Mouse (Mus musculus) liver, embryonic 14.5 days (tissue): ENCODE results near the gene Mcm2. TPM values are rescaled to one million over a fixed set of nuclear protein-coding genes. Genes with fewer than 3 reads are reported as not detected.

Source experiments
- ATAC-seq: fragments of 200-750 bp; cut with Nextera tagmentation; 2 replicates; pipeline ENCODE4 v1.8.0; 2017; ENCODE audit warnings: moderate number of reproducible peaks, mild to moderate bottlenecking, moderate library complexity; ENCODE audit not compliant: insufficient read depth
- DNase-seq, 3 experiments: peaks; one replicate each; pipeline ENCODE4 v3.0.0-alpha.2; 2012 to 2013; ENCODE audit warnings: low read depth in 3 of 3, low spot score in 3 of 3
- H3K27ac ChIP-seq: fragments of 300-500 bp; sonication (generic); 2 replicates; pipeline ENCODE4 v1.5.1; 2014; ENCODE audit warnings: moderate library complexity, mild to moderate bottlenecking, control low read depth, inconsistent platforms
- H3K27me3 ChIP-seq: fragments of 300-500 bp; sonication (generic); 2 replicates; pipeline ENCODE4 v1.6.1; 2014; ENCODE audit warnings: mild to moderate bottlenecking, low read length, moderate library complexity; ENCODE audit not compliant: control insufficient read depth, insufficient read depth
- H3K36me3 ChIP-seq: fragments of 300-500 bp; sonication (generic); replicated peaks from 2 replicates; pipeline ENCODE4 v1.6.1; 2014; ENCODE audit warnings: low read depth; ENCODE audit not compliant: control insufficient read depth, insufficient read depth
- H3K4me1 ChIP-seq, 2 experiments: fragments of 200-500 bp in 1 of 2; fragments of 300-500 bp in 1 of 2; sonication (generic) in 1 of 2; replicated peaks; 2 replicates each; pipeline ENCODE4 v1.6.1; 2012 to 2014; ENCODE audit warnings: antibody characterized with exemption in 1 of 2, inconsistent platforms in 1 of 2, low read length in 1 of 2; ENCODE audit not compliant: control insufficient read depth in 2 of 2, insufficient read depth in 2 of 2
- H3K4me2 ChIP-seq: fragments of 300-500 bp; sonication (generic); 2 replicates; pipeline ENCODE4 v1.6.1; 2014; ENCODE audit warnings: low read depth, mild to moderate bottlenecking, control low read depth, moderate library complexity
- H3K4me3 ChIP-seq, 2 experiments: fragments of 200-500 bp in 1 of 2; fragments of 300-500 bp in 1 of 2; sonication (generic) in 1 of 2; 2 replicates each; pipeline ENCODE4 v1.5.1; 2012 to 2014; ENCODE audit warnings: low read depth in 2 of 2, low read length in 2 of 2, mild to moderate bottlenecking in 2 of 2, control low read depth in 1 of 2, inconsistent platforms in 1 of 2, moderate library complexity in 1 of 2; ENCODE audit not compliant: insufficient read depth in 1 of 2
- H3K9ac ChIP-seq: fragments of 300-500 bp; sonication (generic); replicated peaks from 2 replicates; pipeline ENCODE4 v1.6.1; 2014; ENCODE audit warnings: mild to moderate bottlenecking, control low read depth, moderate library complexity
- H3K9me3 ChIP-seq: fragments of 300-500 bp; sonication (generic); 2 replicates; pipeline ENCODE4 v1.6.1; 2016; ENCODE audit warnings: low read length, mixed read lengths; ENCODE audit not compliant: control insufficient read depth
- CTCF ChIP-seq: IDR thresholded peaks from 2 replicates; pipeline ENCODE4 v1.5.1; 2016; ENCODE audit warnings: antibody characterized with exemption, low read depth, control low read depth
- EP300 ChIP-seq: IDR thresholded peaks from 2 replicates; pipeline ENCODE4 v1.6.1; 2016; ENCODE audit warnings: antibody characterized with exemption, low read depth
- WGBS: fragments of 180-500 bp; shearing (Covaris S2); extraction: QIAGEN DNeasy Blood & Tissue Kit; methylation state at CpG from one replicate; pipeline ENCODE4 v1.1.7; 2014; ENCODE audit not compliant: insufficient replicate concordance; 5-methylcytosine and 5-hydroxymethylcytosine counted together
- polyA plus RNA-seq, 2 experiments: library from polyadenylated mRNA; depleted of rRNA in 1 of 2; stranded (reverse) in 1 of 2; unstranded in 1 of 2; fragments of >200 nt; fragmentation: Nextera tagmentation in 1 of 2; extraction: Ambion mirVana in 1 of 2; gene quantifications; 2 replicates each; pipeline versions ENCODE4 v1.2.1 to v1.2.3; 2012 to 2014

The Mcm2 gene
- polyA plus RNA-seq, 2 experiments, result 113 to 142 TPM

- peaks cover 36% of the 10 kb centered on the region for H3K36me3 ChIP-seq
Measured at GRCm38 (mm10) chr6:88839135-88839970, 59.2 kb downstream of the Mcm2 start.

GRCm38 (mm10) chr6:88838613-88839012 lies 60.0 kb downstream of the Mcm2 start:
- Histone ChIP-seq H3K9ac (no peak overlapping the region), H3K4me2 (no peak overlapping the region), H3K4me1 (peaks cover 31 to 36% of the 10 kb centered on the region in 2 experiments), H3K9me3 (no peaks in the 10 kb centered on the region), H3K4me3 (no peak overlapping the region), H3K36me3 (peaks cover 37% of the 10 kb centered on the region), H3K27ac (no peak overlapping the region), H3K27me3 (no peaks in the 10 kb centered on the region)
- WGBS, result 85% methylated on average over 10 of the region's 10 CpGs
- TF ChIP-seq EP300, result no peak
- no peak for TF ChIP-seq CTCF
- no peak for DNase-seq
- ATAC-seq, result no peak

More at GRCm38 (mm10) chr6:88839135-88839970, 59.2 kb downstream of the Mcm2 start:
- no peak overlapping the region for H3K27ac ChIP-seq
- peak overlapping the region; percentile 85; the same call in 1 of the 2 replicates for H3K4me2 ChIP-seq
- no peak for ATAC-seq
- H3K4me1 ChIP-seq, result peaks cover 23 to 29% of the 10 kb centered on the region in 2 experiments
- 84% methylated on average over 26 of the region's 26 CpGs for WGBS
- no peaks in the 10 kb centered on the region for H3K9me3 ChIP-seq
- peak overlapping the region in 1 of 2 experiments; percentile 16; a peak in 1 of 4 replicates for H3K4me3 ChIP-seq
- DNase-seq, result no peak
- no peaks in the 10 kb centered on the region for H3K27me3 ChIP-seq
- no peak overlapping the region for H3K9ac ChIP-seq
- no peak for TF ChIP-seq EP300

GRCm38 (mm10) chr6:88837999-88838398 lies 60.6 kb downstream of the Mcm2 start:
- Histone ChIP-seq H3K4me3 (no peak overlapping the region), H3K36me3 (peaks cover 37% of the 10 kb centered on the region), H3K4me1 (peaks cover 33 to 35% of the 10 kb centered on the region in 2 experiments), H3K4me2 (no peak overlapping the region), H3K27me3 (no peaks in the 10 kb centered on the region), H3K9me3 (no peaks in the 10 kb centered on the region), H3K9ac (no peak overlapping the region), H3K27ac (no peak overlapping the region)
- no peak for TF ChIP-seq EP300
- no peak for TF ChIP-seq CTCF
- WGBS, result 85% methylated on average over 12 of the region's 12 CpGs
- DNase-seq (no peak), ATAC-seq (no peak)

- peaks cover 37 to 41% of the 10 kb centered on the region in 2 experiments for H3K4me1 ChIP-seq
- TF ChIP-seq EP300 (no peak), CTCF (no peak)
Measured at GRCm38 (mm10) chr6:88836178-88836819, 62.3 kb downstream of the Mcm2 start.

GRCm38 (mm10) chr6:88835047-88835446 lies 63.5 kb downstream of the Mcm2 start:
- H3K27me3 ChIP-seq, result no peaks in the 10 kb centered on the region
- H3K4me2 ChIP-seq, result peak overlapping the region; percentile 68
- peak overlapping the region; percentile 74 for H3K9ac ChIP-seq
- H3K4me3 ChIP-seq, result peak overlapping the region in 1 of 2 experiments; percentile 14; a peak in 2 of 4 replicates
- DNase-seq (peak; percentile 52 to 75 (median 67)), ATAC-seq (peak; percentile 82)
- H3K36me3 ChIP-seq, result peaks cover 37% of the 10 kb centered on the region
- H3K4me1 ChIP-seq, result peaks cover 33 to 36% of the 10 kb centered on the region in 2 experiments
- no peaks in the 10 kb centered on the region for H3K9me3 ChIP-seq
- 23% methylated on average over 5 of the region's 5 CpGs for WGBS
- peak overlapping the region; percentile 95 for H3K27ac ChIP-seq
- 0 out of 2 replicates have a peak, but pooled peaks have one; percentile 1 for TF ChIP-seq CTCF
- no peak for TF ChIP-seq EP300

More at GRCm38 (mm10) chr6:88836178-88836819, 62.3 kb downstream of the Mcm2 start:
- no peak overlapping the region; the same call in 1 of the 2 replicates for H3K9ac ChIP-seq
- no peaks in the 10 kb centered on the region for H3K9me3 ChIP-seq
- no peaks in the 10 kb centered on the region for H3K27me3 ChIP-seq
- no peak overlapping the region for H3K4me2 ChIP-seq
- 91% methylated on average over 28 of the region's 28 CpGs for WGBS
- H3K36me3 ChIP-seq, result peaks cover 37% of the 10 kb centered on the region
- DNase-seq (no peak), ATAC-seq (no peak)
- H3K4me3 ChIP-seq, result no peak overlapping the region
- H3K27ac ChIP-seq, result 0 out of 2 replicates have a peak overlapping the region, but pooled peaks have one; percentile 95

Other genes with a start within 250 kb of the Mcm2 start
- 14.8 and 17.0 TPM in 2 replicates for gene Mgll, start 174.4 kb downstream of the Mcm2 start, polyA plus RNA-seq (2012; rRNA removed)
- 65.5 and 68.0 TPM in 2 replicates for gene Mgll, start 174.4 kb downstream of the Mcm2 start, polyA plus RNA-seq (2014; fragmentation: Nextera tagmentation; extraction: Ambion mirVana)
- gene Abtb1, start 56.8 kb downstream of the Mcm2 start, polyA plus RNA-seq (2012; rRNA removed), result 43.1 and 47.5 TPM in 2 replicates
- 39.0 and 44.9 TPM in 2 replicates for gene Abtb1, start 56.8 kb downstream of the Mcm2 start, polyA plus RNA-seq (2014; fragmentation: Nextera tagmentation; extraction: Ambion mirVana)
- gene Podxl2, start 23.7 kb downstream of the Mcm2 start, polyA plus RNA-seq (2012; rRNA removed), result 1.9 and 3.1 TPM in 2 replicates
- gene Podxl2, start 23.7 kb downstream of the Mcm2 start, polyA plus RNA-seq (2014; fragmentation: Nextera tagmentation; extraction: Ambion mirVana), result 0.59 and 1.2 TPM in 2 replicates
- gene Tpra1, start 3.5 kb upstream of the Mcm2 start, polyA plus RNA-seq (2012; rRNA removed), result 52.2 and 61.5 TPM in 2 replicates
- gene Tpra1, start 3.5 kb upstream of the Mcm2 start, polyA plus RNA-seq (2014; fragmentation: Nextera tagmentation; extraction: Ambion mirVana), result 25.6 and 32.9 TPM in 2 replicates